Mouse (Mus musculus) neural tube, embryonic 13.5 days (tissue): Measurements from ENCODE around the gene Dnttip1. TPM values are rescaled to one million over a fixed set of nuclear protein-coding genes. Genes with fewer than 3 reads are reported as not detected.

ENCODE experiments used
- ATAC-seq: fragments of 200-750 bp; cut with Nextera tagmentation; 2 replicates; pipeline ENCODE4 v1.8.0; 2017; ENCODE audit warnings: low read depth, mild to moderate bottlenecking, moderate TSS enrichment, moderate library complexity
- H3K27ac ChIP-seq: fragments of 300-500 bp; sonication (generic); replicated peaks from 2 replicates; pipeline ENCODE4 v1.5.1; 2015; ENCODE audit warnings: moderate library complexity, mild to moderate bottlenecking, inconsistent platforms
- H3K27me3 ChIP-seq: fragments of 300-500 bp; sonication (generic); 2 replicates; pipeline ENCODE4 v1.6.1; 2015; ENCODE audit warnings: mild to moderate bottlenecking, inconsistent platforms
- H3K36me3 ChIP-seq: fragments of 300-500 bp; sonication (generic); 2 replicates; pipeline ENCODE4 v1.6.1; 2015; ENCODE audit warnings: mild to moderate bottlenecking, inconsistent platforms
- H3K4me1 ChIP-seq: fragments of 300-500 bp; sonication (generic); replicated peaks from 2 replicates; pipeline ENCODE4 v1.6.1; 2015; ENCODE audit warnings: inconsistent platforms
- H3K4me2 ChIP-seq: fragments of 300-500 bp; sonication (generic); 2 replicates; pipeline ENCODE4 v1.6.1; 2015; ENCODE audit warnings: inconsistent platforms, mild to moderate bottlenecking, moderate library complexity
- H3K4me3 ChIP-seq: fragments of 300-500 bp; sonication (generic); 2 replicates; pipeline ENCODE4 v1.5.1; 2015; ENCODE audit warnings: mild to moderate bottlenecking, inconsistent platforms
- H3K9ac ChIP-seq: fragments of 300-500 bp; sonication (generic); 2 replicates; pipeline ENCODE4 v1.6.1; 2015; ENCODE audit warnings: moderate library complexity, mild to moderate bottlenecking, inconsistent platforms
- H3K9me3 ChIP-seq: fragments of 300-500 bp; sonication (generic); 2 replicates; pipeline ENCODE4 v1.6.1; 2016; ENCODE audit warnings: inconsistent platforms
- WGBS: fragments of 180-500 bp; shearing (Covaris S2); methylation state at CpG from one replicate; pipeline ENCODE4 v1.1.7; 2015; 5-methylcytosine and 5-hydroxymethylcytosine counted together
- polyA plus RNA-seq: library from polyadenylated mRNA; unstranded; fragments of >200 nt; fragmentation: Nextera tagmentation; extraction: Ambion mirVana; gene quantifications from 2 replicates; pipeline ENCODE4 v1.2.1, GENCODE M21; 2015

Dnttip1 gene
- polyA plus RNA-seq, 1 experiment from 2014 or later = 67.1 TPM

- Histone ChIP-seq H3K4me1 (peaks cover 26% of the 10 kb centered on the region), H3K4me2 (no peak overlapping the region), H3K27me3 (no peaks in the 10 kb centered on the region), H3K9ac (no peak overlapping the region), H3K27ac (no peak overlapping the region), H3K4me3 (no peak overlapping the region), H3K36me3 (no peaks in the 10 kb centered on the region), H3K9me3 (no peaks in the 10 kb centered on the region)
- WGBS = 86% methylated on average over 5 of the region's 5 CpGs
- ATAC-seq = no peak
These were observed 28.2 kb downstream of the Dnttip1 start for GRCm38 (mm10) chr2:164773989-164774364.

GRCm38 (mm10) chr2:164776130-164776529 is 30.3 kb downstream of the Dnttip1 start:
- no peaks in the 10 kb centered on the region for H3K27me3 ChIP-seq
- H3K36me3 ChIP-seq = no peaks in the 10 kb centered on the region
- no peak overlapping the region for H3K9ac ChIP-seq
- H3K4me2 ChIP-seq = no peak overlapping the region
- H3K27ac ChIP-seq = no peak overlapping the region
- no peak overlapping the region for H3K4me3 ChIP-seq
- ATAC-seq = no peak
- peaks cover 12% of the 10 kb centered on the region for H3K4me1 ChIP-seq
- WGBS = 92% methylated on average over 6 of the region's 6 CpGs
- no peaks in the 10 kb centered on the region for H3K9me3 ChIP-seq

GRCm38 (mm10) chr2:164776801-164777200 is 31.0 kb downstream of the Dnttip1 start:
- Histone ChIP-seq H3K27me3 (no peaks in the 10 kb centered on the region), H3K4me2 (no peak overlapping the region), H3K27ac (no peak overlapping the region), H3K4me3 (no peak overlapping the region), H3K9ac (no peak overlapping the region), H3K9me3 (no peaks in the 10 kb centered on the region), H3K4me1 (peaks cover 5% of the 10 kb centered on the region), H3K36me3 (no peaks in the 10 kb centered on the region)
- ATAC-seq = no peak
- 63% methylated on average over 17 of the region's 17 CpGs for WGBS

- Histone ChIP-seq H3K4me1 (no peaks in the 10 kb centered on the region), H3K36me3 (no peaks in the 10 kb centered on the region), H3K9ac (no peak overlapping the region), H3K9me3 (no peaks in the 10 kb centered on the region), H3K4me2 (no peak overlapping the region), H3K4me3 (no peak overlapping the region), H3K27me3 (no peaks in the 10 kb centered on the region), H3K27ac (no peak overlapping the region)
- ATAC-seq = no peak
- WGBS = 84% methylated on average over 30 of the region's 30 CpGs
These were observed 31.6 kb downstream of the Dnttip1 start for GRCm38 (mm10) chr2:164777246-164778014.

DNA sequence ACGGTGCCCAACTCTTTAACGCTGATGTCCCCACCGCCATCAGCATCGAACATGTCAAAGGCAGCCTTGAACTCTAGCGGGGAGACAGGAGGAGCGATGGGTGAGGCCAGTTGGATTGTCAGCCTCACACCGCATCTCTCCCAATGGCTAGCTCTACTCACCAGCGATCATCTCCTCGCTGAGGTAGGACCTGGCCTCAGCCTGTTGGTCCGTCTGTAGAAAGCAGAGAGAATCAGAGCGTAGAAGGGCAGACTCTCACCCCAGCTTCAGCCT is 32.2 kb downstream of the Dnttip1 start:
- H3K27ac ChIP-seq = no peak overlapping the region
- H3K4me2 ChIP-seq = no peak overlapping the region
- 90% methylated on average over 11 of the region's 11 CpGs for WGBS
- no peaks in the 10 kb centered on the region for H3K9me3 ChIP-seq
- no peak for ATAC-seq
- no peaks in the 10 kb centered on the region for H3K36me3 ChIP-seq
- no peak overlapping the region for H3K9ac ChIP-seq
- no peak overlapping the region for H3K4me3 ChIP-seq
- H3K4me1 ChIP-seq = no peaks in the 10 kb centered on the region
- H3K27me3 ChIP-seq = no peaks in the 10 kb centered on the region

- no peaks in the 10 kb centered on the region for H3K27me3 ChIP-seq
- H3K9ac ChIP-seq = no peak overlapping the region
- H3K4me2 ChIP-seq = no peak overlapping the region
- no peak overlapping the region for H3K27ac ChIP-seq
- WGBS = 88% methylated on average over 7 of the region's 7 CpGs
- H3K9me3 ChIP-seq = no peaks in the 10 kb centered on the region
- H3K4me1 ChIP-seq = no peaks in the 10 kb centered on the region
- H3K4me3 ChIP-seq = no peak overlapping the region
- H3K36me3 ChIP-seq = no peaks in the 10 kb centered on the region
- no peak for ATAC-seq
These were observed 33.0 kb downstream of the Dnttip1 start for GRCm38 (mm10) chr2:164778809-164779208.

DNA sequence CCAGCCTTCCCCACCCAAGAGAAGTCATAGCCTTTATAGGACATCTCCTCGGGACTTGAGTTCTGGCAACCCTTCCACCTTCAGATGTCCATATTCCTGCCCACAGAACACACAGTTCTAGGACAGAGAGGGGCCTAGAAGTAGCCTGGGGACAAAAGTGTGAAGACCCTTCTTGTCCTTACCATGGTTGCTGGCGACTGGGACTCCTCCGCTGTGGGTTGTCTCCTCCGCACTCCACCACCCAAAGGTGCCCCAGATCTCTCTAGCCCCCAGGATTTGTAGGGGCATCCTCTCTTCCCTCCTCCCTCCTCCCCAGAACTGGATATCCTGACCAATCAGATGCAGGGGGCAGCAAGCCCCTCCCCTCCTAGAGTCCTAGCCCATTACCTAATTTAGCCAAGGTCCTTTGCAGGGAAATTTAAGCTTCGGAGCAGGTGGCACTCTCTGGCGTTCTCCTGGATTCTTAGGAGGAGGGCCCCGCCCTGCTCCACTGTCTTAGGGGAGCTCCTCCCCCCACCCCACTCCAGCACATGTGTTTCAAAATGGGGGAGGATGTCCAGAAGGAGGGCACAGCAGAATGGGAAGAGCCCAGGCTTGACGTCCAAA is 33.8 kb downstream of the Dnttip1 start, which contains the start of gene Tnnc2:
Gene Tnnc2, minus strand, starts transcription at position 487 of the 606 bp plus-strand sequence.
- Histone ChIP-seq H3K36me3 (no peaks in the 10 kb centered on the region), H3K9me3 (no peaks in the 10 kb centered on the region), H3K4me1 (peaks cover under 1% of the 10 kb centered on the region), H3K4me3 (no peak within 1 kb of the TSS), H3K9ac (no peak within 1 kb of the TSS), H3K27me3 (no peaks in the 10 kb centered on the region), H3K27ac (no peak within 1 kb of the TSS), H3K4me2 (no peak within 1 kb of the TSS)
- WGBS = 68% methylated on average over 8 of the region's 8 CpGs
- ATAC-seq = no peak

DNA sequence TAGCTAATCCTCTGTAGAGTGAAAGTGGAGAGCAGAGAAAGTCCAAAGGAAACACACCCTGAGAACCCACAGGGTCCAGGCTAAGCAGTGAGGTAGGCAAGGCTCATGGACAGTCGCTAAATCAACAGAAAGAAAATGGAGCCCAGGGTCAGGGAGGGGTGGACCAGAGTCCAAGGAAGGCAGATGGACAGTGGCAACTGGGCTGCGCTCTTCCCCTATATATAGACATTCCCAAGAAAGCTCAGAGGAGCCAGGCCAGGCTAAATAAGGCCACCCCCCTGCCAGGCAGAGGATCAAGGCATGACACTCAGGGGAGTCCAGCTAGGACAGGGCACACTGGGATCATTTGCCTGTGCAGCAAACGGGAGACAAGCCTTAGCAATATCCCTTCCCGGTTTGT is 36.1 kb downstream of the Dnttip1 start:
- Histone ChIP-seq H3K27ac (no peak overlapping the region), H3K9me3 (no peaks in the 10 kb centered on the region), H3K36me3 (no peaks in the 10 kb centered on the region), H3K4me2 (no peak overlapping the region), H3K4me1 (peaks cover 20% of the 10 kb centered on the region), H3K27me3 (no peaks in the 10 kb centered on the region), H3K9ac (no peak overlapping the region), H3K4me3 (no peak overlapping the region)
- no peak for ATAC-seq
- WGBS = 77% methylated on average over 4 of the region's 4 CpGs

DNA sequence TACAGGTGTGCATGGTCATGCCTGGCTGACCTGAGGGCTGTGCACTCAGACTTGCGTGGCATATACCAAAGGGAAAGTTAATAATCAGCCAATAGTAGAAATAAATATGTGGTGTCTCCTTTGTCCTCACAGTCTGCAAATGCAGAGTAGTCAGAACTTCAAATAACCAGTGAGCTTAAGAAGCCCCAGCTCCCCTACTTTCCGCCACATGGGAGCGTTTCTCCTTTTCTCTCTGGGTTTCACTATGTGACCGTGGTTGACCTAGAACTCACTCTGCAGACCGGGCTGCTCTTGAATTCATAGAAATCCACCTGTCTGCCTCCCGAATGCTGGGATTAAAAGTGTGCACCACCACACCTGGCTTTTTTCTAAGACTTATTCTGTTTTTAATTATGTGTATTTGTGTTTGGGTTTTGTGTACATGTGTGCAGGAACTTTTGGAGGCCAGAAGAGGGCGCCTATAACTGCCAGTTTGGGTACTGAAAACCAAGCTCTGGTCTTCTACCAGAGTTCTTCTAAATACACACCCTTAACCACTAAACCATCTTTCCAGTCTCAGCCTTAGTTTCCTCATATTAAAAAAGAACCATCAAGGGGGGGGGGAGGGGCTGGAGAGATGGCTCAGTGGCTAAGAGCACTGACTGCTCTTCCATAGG is 38.3 kb downstream of the Dnttip1 start:
- Histone ChIP-seq H3K27ac (no peak overlapping the region), H3K4me2 (no peak overlapping the region), H3K27me3 (no peaks in the 10 kb centered on the region), H3K4me3 (no peak overlapping the region), H3K9me3 (no peaks in the 10 kb centered on the region), H3K4me1 (peaks cover 28% of the 10 kb centered on the region), H3K36me3 (no peaks in the 10 kb centered on the region), H3K9ac (no peak overlapping the region)
- WGBS = 77% methylated on average over 7 of the region's 7 CpGs
- no peak for ATAC-seq

DNA sequence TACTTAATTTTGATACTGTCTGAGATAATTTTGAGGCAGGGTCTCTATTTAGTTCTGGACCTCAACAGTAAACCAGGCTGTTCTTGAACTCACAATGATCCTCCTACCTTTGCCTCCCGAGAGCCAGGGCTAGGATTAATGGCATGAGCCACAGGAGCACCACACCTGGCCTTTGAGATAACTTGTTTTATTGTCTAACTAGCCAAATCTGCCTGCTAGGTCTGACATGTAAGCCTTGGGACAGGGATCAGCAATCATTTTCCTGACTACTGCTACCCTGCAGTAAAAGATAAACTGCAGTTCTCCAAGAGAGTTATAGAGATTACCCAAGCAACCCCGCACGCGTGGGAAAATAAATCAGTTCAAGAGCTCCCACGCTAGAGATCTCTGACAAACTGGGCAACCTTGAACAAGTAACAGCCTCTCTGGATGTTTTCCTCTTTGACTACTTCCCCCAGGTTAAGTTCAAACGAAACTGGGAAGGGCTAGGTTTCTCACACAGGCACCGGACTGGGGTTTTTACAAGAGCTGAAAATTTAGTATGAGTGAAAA is 39.2 kb downstream of the Dnttip1 start:
- peak overlapping the region; percentile 91 for H3K4me2 ChIP-seq
- H3K9ac ChIP-seq = peak overlapping the region; percentile 82
- no peaks in the 10 kb centered on the region for H3K27me3 ChIP-seq
- no peak for ATAC-seq
- WGBS = 11% methylated on average over 7 of the region's 7 CpGs
- peak overlapping the region; percentile 70; the same call in 1 of the 2 replicates for H3K27ac ChIP-seq
- peaks cover 5% of the 10 kb centered on the region; the same call in 1 of the 2 replicates for H3K36me3 ChIP-seq
- H3K4me1 ChIP-seq = peaks cover 28% of the 10 kb centered on the region
- peak overlapping the region; percentile 67 for H3K4me3 ChIP-seq
- H3K9me3 ChIP-seq = no peaks in the 10 kb centered on the region

DNA sequence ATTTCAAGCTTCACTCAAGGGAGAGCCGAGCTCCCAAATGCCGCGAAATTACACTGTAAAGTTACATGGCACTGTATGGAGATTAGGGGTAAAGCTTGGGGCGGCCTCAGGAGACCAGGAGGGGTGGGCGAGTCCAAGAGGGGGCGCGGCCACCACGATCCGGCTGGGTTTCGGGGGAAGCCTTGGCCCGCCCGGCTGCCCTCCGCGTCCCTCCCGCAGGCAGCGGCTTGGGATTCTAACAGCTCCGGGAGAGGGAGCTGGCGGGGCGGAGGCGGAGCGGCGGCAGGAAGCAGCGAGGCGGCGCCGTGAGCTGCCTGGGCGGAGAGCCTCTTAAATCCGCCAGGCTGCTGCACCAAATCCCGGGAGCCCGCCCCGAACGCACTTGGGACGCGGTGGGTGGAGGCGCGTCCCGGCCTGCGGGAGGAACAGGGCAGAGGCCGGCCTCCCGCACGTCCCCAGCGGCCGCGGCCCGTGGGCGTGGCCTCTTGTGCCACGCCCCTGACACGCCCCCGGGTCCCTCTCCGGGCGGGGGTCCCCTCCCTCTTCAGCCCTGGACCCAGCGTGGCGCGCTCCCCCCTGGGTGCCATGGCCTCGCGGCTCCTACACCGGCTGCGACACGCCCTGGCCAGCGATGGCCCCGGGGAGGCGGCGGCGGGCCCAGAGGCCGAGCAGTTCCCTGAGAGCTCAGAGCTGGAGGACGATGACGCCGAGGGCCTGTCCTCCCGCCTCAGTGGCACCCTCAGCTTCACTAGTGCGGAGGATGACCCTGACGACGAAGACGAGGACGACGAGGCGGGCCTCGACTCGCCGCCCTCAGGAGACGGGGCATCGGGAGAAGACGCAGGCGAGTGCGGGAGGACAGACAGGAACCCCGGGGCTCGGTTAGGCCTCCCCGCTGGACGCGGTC is 40.0 kb downstream of the Dnttip1 start, which contains the start of gene Snx21:
Gene Snx21, plus strand, starts transcription at position 343 of the 907 bp plus-strand sequence.
- Histone ChIP-seq H3K27ac (peak within 1 kb of the TSS; percentile 70), H3K4me1 (peaks cover 28% of the 10 kb centered on the region), H3K4me2 (peak within 1 kb of the TSS; percentile 91), H3K9me3 (no peaks in the 10 kb centered on the region), H3K4me3 (peak within 1 kb of the TSS; percentile 67), H3K36me3 (peaks cover 12% of the 10 kb centered on the region), H3K9ac (peak within 1 kb of the TSS; percentile 82), H3K27me3 (no peaks in the 10 kb centered on the region)
- peak; percentile 91 for ATAC-seq
- WGBS = under 1% methylated on average over 83 of the region's 89 CpGs
